8 mouse cellular contexts compared by ENCODE assay signal in the genomic region with DNA sequence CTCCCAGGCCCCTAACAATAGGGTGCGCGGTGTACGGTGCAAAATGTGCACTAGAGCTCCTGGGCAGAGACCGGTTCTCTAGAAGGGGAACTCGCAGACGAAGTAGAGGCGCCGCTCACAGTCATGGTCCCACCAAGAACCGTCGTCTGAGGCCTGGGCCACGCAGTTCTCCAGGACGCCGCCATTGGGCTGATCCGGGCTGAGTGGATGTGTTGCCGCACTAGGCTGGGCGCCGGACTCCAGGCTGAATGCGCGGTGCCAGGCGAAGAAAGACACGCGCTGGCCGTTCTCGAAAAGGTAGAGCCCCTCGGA. TPM values are rescaled to one million over a fixed set of nuclear protein-coding genes. Genes with fewer than 3 reads are reported as not detected.
A peak's percentile ranks its signal among the peaks of the same experiment; 100 is the strongest.
DNase-seq lines count a peak whose midpoint lies in the region; ATAC-seq and TF ChIP-seq lines count a peak whose summit lies in the region.

No protein-coding gene starts in this region.

- H3K27ac ChIP-seq in heart, adult 2 months: peak overlapping the region; percentile 92
- H3K27ac ChIP-seq in CH12.LX (ENCODE audit: insufficient read depth, low read depth) (peak overlapping the region; percentile 74), macrophage (peak overlapping the region; percentile 75)
- H3K27ac ChIP-seq in forebrain, embryonic 16.5 days (ENCODE audit: low read length): peak overlapping the region; percentile 95

- WGBS in heart, adult 2 months: 2% methylated on average over 25 of the region's 25 CpGs
- under 1% methylated on average over 25 of the region's 25 CpGs for WGBS in forebrain, embryonic 16.5 days
- 5% methylated on average over 25 of the region's 25 CpGs for WGBS in macrophage (ENCODE audit: missing documents)

- no peak for DNase-seq in heart, adult 2 months
- no peak for DNase-seq in heart, postnatal 14 days
- no peak for DNase-seq in CH12.LX (ENCODE audit: extremely low read depth)
- DNase-seq in right cerebral cortex, postnatal 36 days (ENCODE audit: low spot score in 2 of 2): no peak
- DNase-seq in c-Kit-positive CD71-positive TER-119-positive erythroid progenitor cells, embryonic 14.5 days (ENCODE audit: low spot score): no peak
- no peak for DNase-seq in retina, postnatal 1 day

- peak overlapping the region; percentile 77 for H3K4me2 ChIP-seq in CH12.LX (ENCODE audit: insufficient read depth, low read depth, poor library complexity, severe bottlenecking)
- peak overlapping the region; percentile 87 for H3K4me2 ChIP-seq in forebrain, embryonic 16.5 days (ENCODE audit: low read length)

- no peaks in the 10 kb centered on the region for H3K9me3 ChIP-seq in CH12.LX (replicated peaks; ENCODE audit: low read length)
- H3K9me3 ChIP-seq in forebrain, embryonic 16.5 days (ENCODE audit: control insufficient read depth, low read length): no peaks in the 10 kb centered on the region

- no peak for TF ChIP-seq POLR2A in heart, adult 2 months (IDR thresholded peaks at IDR 0.05; ENCODE audit: insufficient read depth, low read depth, low read length)
- TF ChIP-seq POLR2A in CH12.LX (IDR thresholded peaks at IDR 0.05; ENCODE audit: low read depth, low read length): no peak

- peak overlapping the region; percentile 91 for H3K9ac ChIP-seq in heart, adult 2 months (ENCODE audit: low read depth, low read length)
- H3K9ac ChIP-seq in CH12.LX (ENCODE audit: insufficient read depth, low read depth): peak overlapping the region; percentile 93
- H3K9ac ChIP-seq in forebrain, embryonic 16.5 days (replicated peaks; ENCODE audit: low read depth, low read length): peak overlapping the region; percentile 97

- no peak for TF ChIP-seq RAD21 in CH12.LX (IDR thresholded peaks at IDR 0.05; ENCODE audit: low read depth, low read length)

- ATAC-seq in forebrain, embryonic 16.5 days: peak; percentile 47

- no peak for TF ChIP-seq CTCF in heart, adult 2 months (IDR thresholded peaks at IDR 0.05)
- TF ChIP-seq CTCF in CH12.LX (conservative IDR thresholded peaks at IDR 0.05 in 1 of 2, IDR thresholded peaks at IDR 0.05 in 1 of 2; ENCODE audit: low read depth in 2 of 2, low read length in 2 of 2): no peak

- no peaks in the 10 kb centered on the region for H3K79me2 ChIP-seq in heart, adult 2 months (replicated peaks; ENCODE audit: control insufficient read depth, insufficient read depth, low read length)
- H3K79me2 ChIP-seq in CH12.LX (replicated peaks; ENCODE audit: control insufficient read depth, extremely low read depth, insufficient read depth, poor library complexity, severe bottlenecking): no peaks in the 10 kb centered on the region
- no peaks in the 10 kb centered on the region for H3K79me2 ChIP-seq in macrophage (ENCODE audit: inconsistent target)

- dilution Hi-C loops in CH12.LX (cut with MboI; ENCODE audit: extremely low pct_ligation_motif_present, extremely low pct_unique_long_range_greater_than_20kb, low sequenced_read_pairs): no loop called here

- H3K36me3 ChIP-seq in heart, adult 2 months (ENCODE audit: control insufficient read depth, insufficient read depth, low read length): no peaks in the 10 kb centered on the region
- H3K36me3 ChIP-seq in CH12.LX (replicated peaks in 1 of 2; ENCODE audit: control insufficient read depth in 1 of 2, insufficient read depth in 1 of 2, low read length in 1 of 2) (peaks cover 0 to 5% of the 10 kb centered on the region in 2 experiments), macrophage (ENCODE audit: inconsistent target) (no peaks in the 10 kb centered on the region)
- no peaks in the 10 kb centered on the region for H3K36me3 ChIP-seq in forebrain, embryonic 16.5 days (ENCODE audit: control insufficient read depth, insufficient read depth)

- H3K4me1 ChIP-seq in heart, adult 2 months (ENCODE audit: control insufficient read depth, insufficient read depth, low read length): no peaks in the 10 kb centered on the region
- peaks cover 9 to 29% of the 10 kb centered on the region in 2 experiments for H3K4me1 ChIP-seq in CH12.LX (ENCODE audit: control insufficient read depth in 1 of 2, insufficient read depth in 2 of 2)
- H3K4me1 ChIP-seq in forebrain, embryonic 16.5 days (replicated peaks; ENCODE audit: control insufficient read depth, insufficient read depth, low read length): peaks cover 14% of the 10 kb centered on the region

- H3K27me3 ChIP-seq in heart, adult 2 months (ENCODE audit: control insufficient read depth, insufficient read depth, low read length): peaks cover 1% of the 10 kb centered on the region; the same call in 1 of the 2 replicates
- H3K27me3 ChIP-seq in CH12.LX (replicated peaks): peaks cover 34% of the 10 kb centered on the region
- H3K27me3 ChIP-seq in forebrain, embryonic 16.5 days (replicated peaks; ENCODE audit: control insufficient read depth, insufficient read depth, low read length): no peaks in the 10 kb centered on the region

- H3K4me3 ChIP-seq in heart, adult 2 months: peak overlapping the region; percentile 91
- H3K4me3 ChIP-seq in CH12.LX (replicated peaks in 1 of 3; ENCODE audit: low read depth in 2 of 3, low read length in 2 of 3, poor library complexity in 1 of 3): peak overlapping the region; percentile 70 to 86 (median 81)
- H3K4me3 ChIP-seq in forebrain, embryonic 16.5 days (replicated peaks; ENCODE audit: low read length): peak overlapping the region; percentile 78
- peak overlapping the region; percentile 55 for H3K4me3 ChIP-seq in macrophage (ENCODE audit: inconsistent target)

- intact Hi-C loops in heart, adult 2 months (cut with DNase I): loop anchor here (10.0 kb wide), 1 partner anchor 60 kb away; the partner anchor contains the start of genes 1700028J19Rik and 2410002F23Rik
- intact Hi-C loops in heart, postnatal 14 days (cut with DNase I): loop anchor here (2.0 kb wide), 1 partner anchor 42 kb away; no protein-coding TSS in a partner anchor

- no peak for TF ChIP-seq EP300 in heart, adult 2 months (IDR thresholded peaks at IDR 0.05; ENCODE audit: insufficient read depth, low read depth, low read length)
- no peak for TF ChIP-seq EP300 in CH12.LX (IDR thresholded peaks at IDR 0.05; ENCODE audit: low read length)

- in situ Hi-C loops in CH12.LX (cut with MboI; ENCODE audit: low pct_ligation_motif_present, low pct_unique_long_range_greater_than_20kb, low sequenced_read_pairs): no loop called here

RNA-seq across cellular contexts. Expression of gene Clec11a, which starts 2.3 kb away (rescaled TPM):
- 1 to 10 TPM in 1 of 2 experiments, under 1 TPM in 1; 0.60 to 1.1 TPM for total RNA-seq in heart, adult 2 months (2021)
- polyA plus RNA-seq in heart, adult 2 months (2012; rRNA removed): 1.8 and 2.0 TPM in 2 replicates
- total RNA-seq in heart, postnatal 14 days (2021): under 1 TPM; 0.84 to 0.88 TPM
- 0.89 and 0.97 TPM in 2 replicates for total RNA-seq in CH12.LX (2012; rRNA removed)
- total RNA-seq in CH12.LX (2014; rRNA removed): 0.46 and 0.69 TPM in 2 replicates
- polyA plus RNA-seq in CH12.LX (2012; ENCODE audit: insufficient read length, low read depth): 0.38 and 0.53 TPM in 2 replicates
- polyA plus RNA-seq in forebrain, embryonic 16.5 days (2015; fragmentation: Nextera tagmentation; extraction: Ambion mirVana): 3.5 and 4.4 TPM in 2 replicates
- 1 to 10 TPM in 2 of 26 experiments, under 1 TPM in 17, not detected in 7; 0.21 to 4.1 (median 0.32) TPM for total RNA-seq in macrophage (2018; cell fraction: chromatin; rRNA removed)
- total RNA-seq in macrophage (2018; cell fraction: cytosol; rRNA removed): under 1 TPM in 20 of 26 experiments, not detected in 6; 0.04 to 0.19 (median 0.07) TPM
- 1 to 10 TPM in 4 of 26 experiments, under 1 TPM in 13, not detected in 9; 0.17 to 2.4 (median 0.81) TPM for total RNA-seq in macrophage (2018; cell fraction: nucleus; rRNA removed)
- 0.06 to 0.12 TPM (median 0.09 TPM) in 3 replicates for polyA plus RNA-seq in macrophage (2018)

RNA-seq across cellular contexts. Expression of gene Shank1, which starts 5.6 kb away (rescaled TPM):
- 1 to 10 TPM; 1.2 to 2.3 TPM for total RNA-seq in heart, adult 2 months (2021)
- 0.94 and 1.1 TPM in 2 replicates for polyA plus RNA-seq in heart, adult 2 months (2012; rRNA removed)
- total RNA-seq in heart, postnatal 14 days (2021): 1 to 10 TPM; 1.0 to 1.4 TPM
- total RNA-seq in CH12.LX (2012; rRNA removed) (under 0.01 and 0.04 TPM in 2 replicates), CH12.LX (2014; rRNA removed) (not detected in 2 replicates)
- polyA plus RNA-seq in CH12.LX (2012; ENCODE audit: insufficient read length, low read depth) (0.07 and 0.12 TPM in 2 replicates), macrophage (2018) (0.02 TPM in 1 of 3 replicates, not detected in the others)
- polyA plus RNA-seq in forebrain, embryonic 16.5 days (2015; fragmentation: Nextera tagmentation; extraction: Ambion mirVana): 20.4 and 26.5 TPM in 2 replicates
- total RNA-seq in macrophage (2018; cell fraction: chromatin; rRNA removed): 1 to 10 TPM in 22 of 26 experiments, under 1 TPM in 4; 0.52 to 2.7 (median 1.2) TPM
- total RNA-seq in macrophage (2018; cell fraction: cytosol; rRNA removed): under 1 TPM in 24 of 26 experiments, not detected in 2; under 0.01 to 0.24 (median 0.06) TPM
- total RNA-seq in macrophage (2018; cell fraction: nucleus; rRNA removed): 1 to 10 TPM in 2 of 26 experiments, under 1 TPM in 24; 0.19 to 1.6 (median 0.51) TPM

RNA-seq across cellular contexts. Expression of gene Gm15517, which starts 43.2 kb away (rescaled TPM):
- total RNA-seq in heart, adult 2 months (2021): not detected
- not detected in 2 replicates for polyA plus RNA-seq in heart, adult 2 months (2012; rRNA removed)
- not detected for total RNA-seq in heart, postnatal 14 days (2021)
- not detected in 2 replicates for total RNA-seq in CH12.LX (2012; rRNA removed)
- not detected in 2 replicates for total RNA-seq in CH12.LX (2014; rRNA removed)
- not detected in 2 replicates for polyA plus RNA-seq in CH12.LX (2012; ENCODE audit: insufficient read length, low read depth)
- polyA plus RNA-seq in forebrain, embryonic 16.5 days (2015; fragmentation: Nextera tagmentation; extraction: Ambion mirVana): not detected in 2 replicates
- total RNA-seq in macrophage (2018; cell fraction: chromatin; rRNA removed): not detected
- total RNA-seq in macrophage (2018; cell fraction: cytosol; rRNA removed): not detected
- not detected for total RNA-seq in macrophage (2018; cell fraction: nucleus; rRNA removed)
- polyA plus RNA-seq in macrophage (2018): not detected in 3 replicates

RNA-seq across cellular contexts. Expression of gene Acp4, which starts 47.2 kb away (rescaled TPM):
- not detected for total RNA-seq in heart, adult 2 months (2021)
- not detected in 2 replicates for polyA plus RNA-seq in heart, adult 2 months (2012; rRNA removed)
- not detected for total RNA-seq in heart, postnatal 14 days (2021)
- total RNA-seq in CH12.LX (2012; rRNA removed): 0.08 TPM in 1 of 2 replicates, not detected in the other
- not detected in 2 replicates for total RNA-seq in CH12.LX (2014; rRNA removed)
- 0.33 and 0.57 TPM in 2 replicates for polyA plus RNA-seq in CH12.LX (2012; ENCODE audit: insufficient read length, low read depth)
- polyA plus RNA-seq in forebrain, embryonic 16.5 days (2015; fragmentation: Nextera tagmentation; extraction: Ambion mirVana): not detected in 2 replicates
- not detected for total RNA-seq in macrophage (2018; cell fraction: chromatin; rRNA removed)
- not detected for total RNA-seq in macrophage (2018; cell fraction: cytosol; rRNA removed)
- not detected for total RNA-seq in macrophage (2018; cell fraction: nucleus; rRNA removed)
- not detected in 3 replicates for polyA plus RNA-seq in macrophage (2018)

RNA-seq across cellular contexts. Expression of gene 2410002F23Rik, which starts 57.9 kb away (rescaled TPM):
- total RNA-seq in heart, adult 2 months (2021): 10 to 100 TPM; 12.0 to 12.3 TPM
- polyA plus RNA-seq in heart, adult 2 months (2012; rRNA removed): 29.5 and 37.6 TPM in 2 replicates
- total RNA-seq in heart, postnatal 14 days (2021): 10 to 100 TPM; 18.2 to 18.8 TPM
- total RNA-seq in CH12.LX (2012; rRNA removed) (44.4 and 64.0 TPM in 2 replicates), CH12.LX (2014; rRNA removed) (67.0 and 69.6 TPM in 2 replicates)
- polyA plus RNA-seq in CH12.LX (2012; ENCODE audit: insufficient read length, low read depth) (91.0 and 96.1 TPM in 2 replicates), macrophage (2018) (11.6 to 24.3 TPM (median 20.5 TPM) in 3 replicates)
- 240 and 264 TPM in 2 replicates for polyA plus RNA-seq in forebrain, embryonic 16.5 days (2015; fragmentation: Nextera tagmentation; extraction: Ambion mirVana)
- 10 to 100 TPM in 24 of 26 experiments, 1 to 10 TPM in 2; 7.5 to 69.4 (median 31.9) TPM for total RNA-seq in macrophage (2018; cell fraction: chromatin; rRNA removed)
- total RNA-seq in macrophage (2018; cell fraction: cytosol; rRNA removed): 10 to 100 TPM in 10 of 26 experiments, 1 to 10 TPM in 16; 2.9 to 14.0 (median 9.7) TPM
- total RNA-seq in macrophage (2018; cell fraction: nucleus; rRNA removed): 10 to 100 TPM; 10.2 to 93.8 (median 31.3) TPM

Comparison
In these comparisons a context has a peak if more than half of its experiments do, and no peak if none do; other contexts are left out.
1. RNA of gene Shank1, which starts 5.6 kb away (polyA plus RNA-seq): 20.4 to 26.5 TPM in forebrain, embryonic 16.5 days; 0.94 to 1.1 TPM in heart, adult 2 months, 0.07 to 0.12 TPM in CH12.LX and 0.02 TPM in macrophage; every median in the first group is over 10 times any median in the second.
2. Peak in every context shown above with its lines, with median percentiles within 50 percentile points of each other: H3K27ac ChIP-seq, H3K4me3 ChIP-seq and H3K9ac ChIP-seq.